Mouse (Mus musculus) lung, embryonic 14.5 days (tissue): ENCODE data around the gene Pck2. TPM values are rescaled to one million over a fixed set of nuclear protein-coding genes. Genes with fewer than 3 reads are reported as not detected.

Source experiments
- ATAC-seq: fragments of 200-750 bp; cut with Nextera tagmentation; 2 replicates; pipeline ENCODE4 v1.8.0; 2017; ENCODE audit warnings: mild to moderate bottlenecking, moderate TSS enrichment, moderate library complexity; ENCODE audit not compliant: insufficient read depth
- DNase-seq: peaks from one replicate; pipeline ENCODE4 v3.0.0-alpha.2; 2015
- H3K27ac ChIP-seq: fragments of 300-500 bp; sonication (generic); 2 replicates; pipeline ENCODE4 v1.5.1; 2014; ENCODE audit warnings: low read depth, mild to moderate bottlenecking, moderate library complexity
- H3K27me3 ChIP-seq: fragments of 300-500 bp; sonication (generic); 2 replicates; pipeline ENCODE4 v1.6.1; 2014; ENCODE audit warnings: low read length, control low read depth; ENCODE audit not compliant: insufficient read depth
- H3K36me3 ChIP-seq: fragments of 300-500 bp; sonication (generic); 2 replicates; pipeline ENCODE4 v1.6.1; 2014; ENCODE audit warnings: control low read depth; ENCODE audit not compliant: insufficient read depth
- H3K4me1 ChIP-seq: fragments of 300-500 bp; sonication (generic); 2 replicates; pipeline ENCODE4 v1.6.1; 2014; ENCODE audit warnings: antibody characterized with exemption, control low read depth; ENCODE audit not compliant: insufficient read depth
- H3K4me2 ChIP-seq: fragments of 300-500 bp; sonication (generic); 2 replicates; pipeline ENCODE4 v1.6.1; 2014; ENCODE audit warnings: mild to moderate bottlenecking
- H3K4me3 ChIP-seq: fragments of 300-500 bp; sonication (generic); 2 replicates; pipeline ENCODE4 v1.5.1; 2014; ENCODE audit warnings: low read depth, low read length
- H3K9ac ChIP-seq: fragments of 300-500 bp; sonication (generic); 2 replicates; pipeline ENCODE4 v1.6.1; 2014
- H3K9me3 ChIP-seq: fragments of 300-500 bp; sonication (generic); 2 replicates; pipeline ENCODE4 v1.6.1; 2016; ENCODE audit warnings: low read depth, low read length, control low read depth
- CTCF ChIP-seq: IDR thresholded peaks from 2 replicates; pipeline ENCODE4 v1.5.1; 2016; ENCODE audit warnings: antibody characterized with exemption, low read depth
- WGBS: fragments of 180-500 bp; shearing (Covaris S2); extraction: QIAGEN DNeasy Blood & Tissue Kit; methylation state at CpG from one replicate; pipeline ENCODE4 v1.1.7; 2014; 5-methylcytosine and 5-hydroxymethylcytosine counted together
- polyA plus RNA-seq: library from polyadenylated mRNA; unstranded; fragments of >200 nt; fragmentation: Nextera tagmentation; extraction: Ambion mirVana; gene quantifications from 2 replicates; pipeline ENCODE4 v1.2.1, GENCODE M21; 2014

Gene Pck2
- polyA plus RNA-seq, 1 experiment from 2014 or later, result 55.4 TPM

DNA sequence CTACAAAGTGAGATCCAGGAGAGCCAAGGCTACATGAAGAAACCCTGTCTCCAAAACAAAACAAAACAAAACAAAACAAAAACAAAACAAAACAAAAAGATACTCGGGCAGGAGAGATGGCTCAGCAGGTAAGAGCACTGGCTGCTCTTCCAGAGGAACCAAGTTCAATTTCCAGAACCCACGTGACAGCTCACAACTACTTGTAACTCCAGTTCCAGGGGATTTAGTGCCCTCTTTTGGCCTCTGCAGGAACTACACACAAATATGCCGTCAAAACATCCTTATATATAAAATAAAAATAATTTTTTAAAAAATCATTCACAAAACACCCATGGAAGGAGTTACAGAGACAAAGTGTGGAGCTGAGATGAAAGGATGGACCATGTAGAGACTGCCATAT, 12.1 kb upstream of the Pck2 start:
- no peak for ATAC-seq
- H3K4me2 ChIP-seq, result no peak overlapping the region
- peak; percentile 40; the same call in 1 of the 2 replicates for TF ChIP-seq CTCF
- no peak overlapping the region for H3K4me3 ChIP-seq
- peak; percentile 72 for DNase-seq
- no peak overlapping the region for H3K27ac ChIP-seq
- no peaks in the 10 kb centered on the region; the same call in 1 of the 2 replicates for H3K27me3 ChIP-seq
- no peak overlapping the region for H3K9ac ChIP-seq
- no peaks in the 10 kb centered on the region for H3K9me3 ChIP-seq
- H3K36me3 ChIP-seq, result no peaks in the 10 kb centered on the region
- 23% methylated on average over 3 of the region's 3 CpGs for WGBS
- H3K4me1 ChIP-seq, result no peaks in the 10 kb centered on the region

GRCm38 (mm10) chr14:55536116-55536745, 3.8 kb upstream of the Pck2 start:
- no peaks in the 10 kb centered on the region for H3K36me3 ChIP-seq
- 31% methylated on average over 6 of the region's 6 CpGs for WGBS
- H3K4me1 ChIP-seq, result 0 out of 2 replicates have a peak, but pooled peaks cover under 1% of the 10 kb centered on the region
- TF ChIP-seq CTCF, result peak; percentile 86
- H3K27ac ChIP-seq, result no peak overlapping the region
- H3K9ac ChIP-seq, result no peak overlapping the region
- DNase-seq (peak; percentile 67), ATAC-seq (no peak)
- no peak overlapping the region for H3K4me3 ChIP-seq
- H3K27me3 ChIP-seq, result no peaks in the 10 kb centered on the region
- no peak overlapping the region for H3K4me2 ChIP-seq
- no peaks in the 10 kb centered on the region for H3K9me3 ChIP-seq

- ATAC-seq (peak; percentile 55), DNase-seq (peak; percentile 90)
- Histone ChIP-seq H3K9ac (peak overlapping the region; percentile 68), H3K36me3 (peaks cover 36% of the 10 kb centered on the region), H3K27me3 (no peaks in the 10 kb centered on the region), H3K4me2 (peak overlapping the region; percentile 75), H3K4me3 (peak overlapping the region; percentile 65), H3K9me3 (no peaks in the 10 kb centered on the region), H3K4me1 (peaks cover 4% of the 10 kb centered on the region; the same call in 1 of the 2 replicates), H3K27ac (peak overlapping the region; percentile 95)
- no peak for TF ChIP-seq CTCF
- WGBS, result 2% methylated on average over 10 of the region's 10 CpGs
Observed at GRCm38 (mm10) chr14:55540787-55541321, 788 bp downstream of the Pck2 start.

GRCm38 (mm10) chr14:55542268-55542667, 2.2 kb downstream of the Pck2 start:
- H3K9ac ChIP-seq, result no peak overlapping the region
- no peak overlapping the region for H3K4me3 ChIP-seq
- H3K36me3 ChIP-seq, result peaks cover 48% of the 10 kb centered on the region
- DNase-seq (no peak), ATAC-seq (no peak)
- TF ChIP-seq CTCF, result no peak
- 92% methylated on average over 12 of the region's 12 CpGs for WGBS
- H3K9me3 ChIP-seq, result no peaks in the 10 kb centered on the region
- H3K27me3 ChIP-seq, result no peaks in the 10 kb centered on the region
- H3K27ac ChIP-seq, result no peak overlapping the region
- peaks cover 4% of the 10 kb centered on the region; the same call in 1 of the 2 replicates for H3K4me1 ChIP-seq
- H3K4me2 ChIP-seq, result no peak overlapping the region

DNA sequence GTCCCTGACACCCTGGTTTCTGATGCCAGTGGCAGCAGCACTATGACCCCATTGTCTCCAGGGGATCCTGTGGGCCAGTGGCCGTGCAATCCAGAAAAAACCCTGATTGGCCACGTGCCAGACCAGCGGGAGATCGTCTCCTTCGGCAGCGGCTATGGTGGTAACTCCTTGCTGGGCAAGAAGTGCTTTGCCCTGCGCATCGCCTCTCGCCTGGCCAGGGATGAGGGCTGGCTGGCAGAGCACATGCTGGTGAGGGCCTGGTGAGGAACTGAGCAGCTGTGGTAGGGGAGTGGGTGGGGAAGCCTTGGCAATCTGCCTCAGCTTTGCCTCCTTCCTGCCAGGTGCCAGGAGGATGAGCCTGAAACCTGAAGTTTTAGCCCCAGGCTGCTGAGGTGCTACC, 4.3 kb downstream of the Pck2 start:
- no peak for TF ChIP-seq CTCF

GRCm38 (mm10) chr14:55550191-55550590, 10.1 kb downstream of the Pck2 start:
- TF ChIP-seq CTCF, result no peak
- DNase-seq (no peak), ATAC-seq (no peak)
- no peaks in the 10 kb centered on the region for H3K4me1 ChIP-seq
- no peaks in the 10 kb centered on the region for H3K9me3 ChIP-seq
- H3K4me2 ChIP-seq, result no peak overlapping the region
- H3K27ac ChIP-seq, result no peak overlapping the region
- no peaks in the 10 kb centered on the region for H3K27me3 ChIP-seq
- no peak overlapping the region for H3K9ac ChIP-seq
- no peak overlapping the region for H3K4me3 ChIP-seq
- H3K36me3 ChIP-seq, result peaks cover 48% of the 10 kb centered on the region
- 88% methylated on average over 6 of the region's 6 CpGs for WGBS

More for the DNA sequence above, 4.3 kb downstream of the Pck2 start:
- H3K9me3 ChIP-seq, result no peaks in the 10 kb centered on the region
- peaks cover 4% of the 10 kb centered on the region; the same call in 1 of the 2 replicates for H3K4me1 ChIP-seq
- no peaks in the 10 kb centered on the region for H3K27me3 ChIP-seq
- H3K27ac ChIP-seq, result no peak overlapping the region
- no peak for ATAC-seq
- no peak overlapping the region for H3K4me2 ChIP-seq
- no peak overlapping the region for H3K4me3 ChIP-seq
- H3K36me3 ChIP-seq, result peaks cover 68% of the 10 kb centered on the region
- DNase-seq, result no peak
- no peak overlapping the region for H3K9ac ChIP-seq
- WGBS, result 73% methylated on average over 9 of the region's 9 CpGs

DNA sequence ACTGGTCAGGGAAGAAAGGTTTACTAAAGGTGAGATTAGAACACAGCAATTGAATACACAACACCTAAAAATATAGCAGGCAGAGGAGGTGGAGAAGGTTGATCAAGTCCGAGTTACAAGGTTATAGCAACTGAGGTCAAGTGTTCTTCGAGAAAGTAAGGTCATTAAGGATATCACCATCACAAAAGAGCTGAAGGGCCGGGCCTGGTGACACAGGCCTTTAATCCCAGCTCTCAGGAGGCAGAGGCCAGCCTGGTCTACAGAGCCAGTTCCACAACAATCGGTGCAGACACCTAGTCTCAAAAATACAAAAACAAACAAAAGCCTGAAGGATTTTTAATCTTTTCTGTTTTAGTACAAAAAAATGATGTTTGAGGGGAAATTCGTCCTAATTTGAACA, 11.3 kb downstream of the Pck2 start:
- Histone ChIP-seq H3K27me3 (no peaks in the 10 kb centered on the region), H3K9me3 (no peaks in the 10 kb centered on the region), H3K4me3 (no peak overlapping the region), H3K9ac (no peak overlapping the region), H3K36me3 (peaks cover 37% of the 10 kb centered on the region), H3K4me2 (no peak overlapping the region), H3K27ac (no peak overlapping the region), H3K4me1 (no peaks in the 10 kb centered on the region)
- no peak for ATAC-seq
- no peak for DNase-seq
- TF ChIP-seq CTCF, result no peak
- 59% methylated on average over 5 of the region's 5 CpGs for WGBS
